Mouse (Mus musculus): ENCODE results near the gene Nckap1l. TPM values are rescaled to one million over a fixed set of nuclear protein-coding genes. Genes with fewer than 3 reads are reported as not detected.
A peak's percentile ranks its signal among the peaks of the same experiment; 100 is the strongest.

Nckap1l gene
- polyA plus RNA-seq, 1 experiment from 2014 or later = 1.4 TPM

- no peaks in the 10 kb centered on the region for H3K27me3 ChIP-seq
- no peaks in the 10 kb centered on the region for H3K4me1 ChIP-seq (replicated peaks)
- no peak overlapping the region for H3K27ac ChIP-seq
- 92% methylated on average over 5 of the region's 5 CpGs for WGBS
- ATAC-seq (ENCODE audit: insufficient number of reproducible peaks, insufficient read depth, low FRiP score, low TSS enrichment, low read depth) = no peak
- no peaks in the 10 kb centered on the region for H3K36me3 ChIP-seq
- H3K9me3 ChIP-seq = no peaks in the 10 kb centered on the region
- no peak overlapping the region for H3K9ac ChIP-seq (replicated peaks)
- no peak overlapping the region for H3K4me3 ChIP-seq (replicated peaks)
- H3K4me2 ChIP-seq = no peak overlapping the region
Measured at GRCm38 (mm10) chr15:103473769-103474168, 20.2 kb downstream of the Nckap1l start.

- Histone ChIP-seq H3K27me3 (no peaks in the 10 kb centered on the region), H3K4me2 (no peak overlapping the region), H3K36me3 (no peaks in the 10 kb centered on the region), H3K9me3 (no peaks in the 10 kb centered on the region), H3K27ac (no peak overlapping the region), H3K9ac (replicated peaks) (no peak overlapping the region), H3K4me1 (replicated peaks) (peaks cover 1% of the 10 kb centered on the region; the same call in 1 of the 2 replicates), H3K4me3 (replicated peaks) (no peak overlapping the region)
- WGBS = 81% methylated on average over 1 of the region's 1 CpGs
- ATAC-seq (ENCODE audit: insufficient number of reproducible peaks, insufficient read depth, low FRiP score, low TSS enrichment, low read depth) = no peak
Measured at GRCm38 (mm10) chr15:103479080-103479606, 25.5 kb downstream of the Nckap1l start.

GRCm38 (mm10) chr15:103480129-103480528 lies 26.5 kb downstream of the Nckap1l start:
- H3K4me1 ChIP-seq (replicated peaks) = peaks cover 11% of the 10 kb centered on the region
- no peak overlapping the region for H3K9ac ChIP-seq (replicated peaks)
- H3K9me3 ChIP-seq = no peaks in the 10 kb centered on the region
- no peaks in the 10 kb centered on the region for H3K27me3 ChIP-seq
- ATAC-seq (ENCODE audit: insufficient number of reproducible peaks, insufficient read depth, low FRiP score, low TSS enrichment, low read depth) = no peak
- 75% methylated on average over 2 of the region's 2 CpGs for WGBS
- H3K27ac ChIP-seq = no peak overlapping the region
- no peak overlapping the region for H3K4me3 ChIP-seq (replicated peaks)
- no peaks in the 10 kb centered on the region for H3K36me3 ChIP-seq
- no peak overlapping the region for H3K4me2 ChIP-seq

GRCm38 (mm10) chr15:103482488-103482887 lies 28.9 kb downstream of the Nckap1l start:
- H3K4me3 ChIP-seq (replicated peaks) = no peak overlapping the region
- ATAC-seq (ENCODE audit: insufficient number of reproducible peaks, insufficient read depth, low FRiP score, low TSS enrichment, low read depth) = no peak

GRCm38 (mm10) chr15:103484490-103484889 lies 30.9 kb downstream of the Nckap1l start:
- Histone ChIP-seq H3K36me3 (no peaks in the 10 kb centered on the region), H3K4me2 (no peak overlapping the region), H3K4me3 (replicated peaks) (no peak overlapping the region), H3K9me3 (no peaks in the 10 kb centered on the region), H3K4me1 (replicated peaks) (peaks cover 19% of the 10 kb centered on the region), H3K9ac (replicated peaks) (no peak overlapping the region), H3K27me3 (no peaks in the 10 kb centered on the region), H3K27ac (no peak overlapping the region)
- WGBS = 34% methylated on average over 2 of the region's 2 CpGs
- no peak for ATAC-seq (ENCODE audit: insufficient number of reproducible peaks, insufficient read depth, low FRiP score, low TSS enrichment, low read depth)

More at GRCm38 (mm10) chr15:103482488-103482887, 28.9 kb downstream of the Nckap1l start:
- Histone ChIP-seq H3K9me3 (no peaks in the 10 kb centered on the region), H3K36me3 (no peaks in the 10 kb centered on the region), H3K27me3 (no peaks in the 10 kb centered on the region), H3K27ac (no peak overlapping the region), H3K9ac (replicated peaks) (no peak overlapping the region), H3K4me1 (replicated peaks) (peaks cover 17% of the 10 kb centered on the region), H3K4me2 (no peak overlapping the region)
- WGBS = 3% methylated on average over 1 of the region's 1 CpGs

GRCm38 (mm10) chr15:103485106-103485505 lies 31.5 kb downstream of the Nckap1l start:
- Histone ChIP-seq H3K36me3 (no peaks in the 10 kb centered on the region), H3K4me1 (replicated peaks) (peaks cover 19% of the 10 kb centered on the region), H3K4me2 (no peak overlapping the region), H3K27me3 (no peaks in the 10 kb centered on the region), H3K4me3 (replicated peaks) (no peak overlapping the region), H3K9ac (replicated peaks) (no peak overlapping the region), H3K9me3 (no peaks in the 10 kb centered on the region), H3K27ac (no peak overlapping the region)
- 57% methylated on average over 3 of the region's 3 CpGs for WGBS
- no peak for ATAC-seq (ENCODE audit: insufficient number of reproducible peaks, insufficient read depth, low FRiP score, low TSS enrichment, low read depth)

- no peak overlapping the region for H3K4me2 ChIP-seq
- no peak overlapping the region for H3K9ac ChIP-seq (replicated peaks)
- no peak for ATAC-seq (ENCODE audit: insufficient number of reproducible peaks, insufficient read depth, low FRiP score, low TSS enrichment, low read depth)
- peaks cover 19% of the 10 kb centered on the region for H3K4me1 ChIP-seq (replicated peaks)
- no peaks in the 10 kb centered on the region for H3K27me3 ChIP-seq
- H3K4me3 ChIP-seq (replicated peaks) = no peak overlapping the region
- no peaks in the 10 kb centered on the region for H3K36me3 ChIP-seq
- H3K27ac ChIP-seq = no peak overlapping the region
- 38% methylated on average over 1 of the region's 1 CpGs for WGBS
- no peaks in the 10 kb centered on the region for H3K9me3 ChIP-seq
Measured at GRCm38 (mm10) chr15:103486658-103487057, 33.1 kb downstream of the Nckap1l start.

GRCm38 (mm10) chr15:103488336-103488735 lies 34.7 kb downstream of the Nckap1l start:
- H3K4me1 ChIP-seq (replicated peaks) = peaks cover 19% of the 10 kb centered on the region
- H3K9me3 ChIP-seq = no peaks in the 10 kb centered on the region
- H3K27ac ChIP-seq = no peak overlapping the region
- no peak for ATAC-seq (ENCODE audit: insufficient number of reproducible peaks, insufficient read depth, low FRiP score, low TSS enrichment, low read depth)
- H3K27me3 ChIP-seq = no peaks in the 10 kb centered on the region
- 75% methylated on average over 4 of the region's 4 CpGs for WGBS
- no peak overlapping the region for H3K4me2 ChIP-seq
- H3K36me3 ChIP-seq = no peaks in the 10 kb centered on the region
- no peak overlapping the region for H3K9ac ChIP-seq (replicated peaks)
- no peak overlapping the region for H3K4me3 ChIP-seq (replicated peaks)

GRCm38 (mm10) chr15:103496204-103497140 lies 42.9 kb downstream of the Nckap1l start:
- Histone ChIP-seq H3K27ac (no peak overlapping the region), H3K4me3 (replicated peaks) (no peak overlapping the region), H3K4me2 (no peak overlapping the region), H3K36me3 (no peaks in the 10 kb centered on the region), H3K9ac (replicated peaks) (no peak overlapping the region), H3K9me3 (no peaks in the 10 kb centered on the region), H3K27me3 (peaks cover 23% of the 10 kb centered on the region), H3K4me1 (replicated peaks) (peaks cover 12% of the 10 kb centered on the region)
- 63% methylated on average over 10 of the region's 10 CpGs for WGBS
- no peak for ATAC-seq (ENCODE audit: insufficient number of reproducible peaks, insufficient read depth, low FRiP score, low TSS enrichment, low read depth)

GRCm38 (mm10) chr15:103498157-103498556 lies 44.6 kb downstream of the Nckap1l start:
- Histone ChIP-seq H3K27ac (no peak overlapping the region), H3K9me3 (no peaks in the 10 kb centered on the region), H3K4me3 (replicated peaks) (no peak overlapping the region), H3K4me2 (no peak overlapping the region), H3K36me3 (no peaks in the 10 kb centered on the region), H3K4me1 (replicated peaks) (peaks cover 23% of the 10 kb centered on the region), H3K9ac (replicated peaks) (no peak overlapping the region), H3K27me3 (peaks cover 33% of the 10 kb centered on the region)
- WGBS = 22% methylated on average over 3 of the region's 3 CpGs
- 0 out of 2 replicates have a peak, but pooled peaks have one; percentile 52 for ATAC-seq (ENCODE audit: insufficient number of reproducible peaks, insufficient read depth, low FRiP score, low TSS enrichment, low read depth)

GRCm38 (mm10) chr15:103500723-103501122 lies 47.1 kb downstream of the Nckap1l start:
- Histone ChIP-seq H3K4me2 (no peak overlapping the region), H3K36me3 (no peaks in the 10 kb centered on the region), H3K9me3 (no peaks in the 10 kb centered on the region), H3K4me3 (replicated peaks) (no peak overlapping the region), H3K27me3 (peaks cover 58% of the 10 kb centered on the region), H3K4me1 (replicated peaks) (peaks cover 30% of the 10 kb centered on the region), H3K9ac (replicated peaks) (no peak overlapping the region), H3K27ac (no peak overlapping the region)
- no peak for ATAC-seq (ENCODE audit: insufficient number of reproducible peaks, insufficient read depth, low FRiP score, low TSS enrichment, low read depth)
- 76% methylated on average over 1 of the region's 1 CpGs for WGBS

All from limb, embryonic 12.5 days (tissue).